Mouse (Mus musculus) myocyte (in vitro differentiated cells): ENCODE measurements around the gene Pla2g15.

Experiments
- CEBPB ChIP-seq: IDR thresholded peaks from 2 replicates; pipeline ENCODE4 v1.6.1; 2011; ENCODE audit warnings: mild to moderate bottlenecking, moderate library complexity; ENCODE audit not compliant: poor library complexity, insufficient read depth, severe bottlenecking
- E2F4 ChIP-seq: IDR thresholded peaks from one replicate; pipeline ENCODE4 v1.6.1; 2011; ENCODE audit warnings: mild to moderate bottlenecking, control low read depth, moderate library complexity; ENCODE audit not compliant: insufficient read depth
- MAX ChIP-seq: IDR thresholded peaks from one replicate; pipeline ENCODE4 v1.6.1; 2011; ENCODE audit warnings: low read depth, mild to moderate bottlenecking, control low read depth
- MYOD1 ChIP-seq, 3 experiments: IDR thresholded peaks; one replicate each; pipeline ENCODE4 v1.6.1; 2011; ENCODE audit warnings: control low read depth in 2 of 3, low read depth in 2 of 3, mild to moderate bottlenecking in 2 of 3, moderate library complexity in 1 of 3; ENCODE audit not compliant: insufficient read length in 2 of 3, control insufficient read depth in 1 of 3
- MYOG ChIP-seq, 3 experiments: IDR thresholded peaks; one replicate each; pipeline ENCODE4 v1.6.1; 2011; ENCODE audit warnings: control low read depth in 2 of 3, low read depth in 2 of 3, mild to moderate bottlenecking in 2 of 3; ENCODE audit not compliant: insufficient read length in 2 of 3, control insufficient read depth in 1 of 3, insufficient read depth in 1 of 3
- POLR2A ChIP-seq: IDR thresholded peaks from one replicate; pipeline ENCODE4 v1.6.1; 2011; ENCODE audit warnings: low read depth, mild to moderate bottlenecking, control low read depth, moderate library complexity; ENCODE audit not compliant: insufficient read length
- USF1 ChIP-seq: IDR thresholded peaks from one replicate; pipeline ENCODE4 v1.6.1; 2011; ENCODE audit warnings: low read depth, mild to moderate bottlenecking, control low read depth, moderate library complexity

DNA sequence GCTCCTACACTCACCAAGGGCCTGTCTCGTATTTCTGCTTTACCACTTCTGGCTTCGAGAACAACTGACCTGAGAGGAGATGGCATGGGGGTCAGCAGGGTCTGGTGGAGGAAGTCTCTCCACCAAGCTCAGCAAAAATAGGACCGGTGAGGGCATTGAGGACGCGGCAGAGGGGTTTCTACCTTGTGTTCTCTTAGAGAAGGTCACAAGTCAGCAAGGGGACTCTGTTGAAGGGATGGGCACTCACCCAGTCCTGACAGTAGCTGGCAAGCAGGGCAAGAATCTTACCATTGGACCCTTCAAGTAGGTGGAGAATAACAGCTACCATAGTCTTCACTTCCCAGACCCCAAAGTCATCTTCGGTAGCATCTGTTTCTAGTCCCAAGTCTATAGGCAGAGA lies 16.3 kb upstream of the Pla2g15 start:
- TF ChIP-seq USF1 (no peak), POLR2A (no peak), E2F4 (no peak), MAX (no peak), MYOG (IDR thresholded peaks at IDR 0.05; ENCODE audit: control insufficient read depth in 1 of 3, insufficient read depth in 1 of 3, insufficient read length in 2 of 3, low read depth in 2 of 3) (no peak), CEBPB (no peak), MYOD1 (IDR thresholded peaks at IDR 0.05; ENCODE audit: control insufficient read depth in 1 of 3, insufficient read length in 2 of 3, low read depth in 2 of 3) (no peak)
